Mouse (Mus musculus) E14TG2a.4 (cell line): Measurements from ENCODE around the gene Sestd1.

Source experiments
- CTCF ChIP-seq: conservative IDR thresholded peaks from 2 replicates; pipeline ENCODE4 v1.5.1; 2014; ENCODE audit warnings: low read length
- NANOG ChIP-seq: IDR thresholded peaks from 2 replicates; pipeline ENCODE4 v1.6.1; 2014; ENCODE audit warnings: borderline replicate concordance, low read length, mixed read lengths
- POU5F1 ChIP-seq: IDR thresholded peaks from 2 replicates; pipeline ENCODE4 v1.6.1; 2014; ENCODE audit warnings: low read length, borderline replicate concordance

DNA sequence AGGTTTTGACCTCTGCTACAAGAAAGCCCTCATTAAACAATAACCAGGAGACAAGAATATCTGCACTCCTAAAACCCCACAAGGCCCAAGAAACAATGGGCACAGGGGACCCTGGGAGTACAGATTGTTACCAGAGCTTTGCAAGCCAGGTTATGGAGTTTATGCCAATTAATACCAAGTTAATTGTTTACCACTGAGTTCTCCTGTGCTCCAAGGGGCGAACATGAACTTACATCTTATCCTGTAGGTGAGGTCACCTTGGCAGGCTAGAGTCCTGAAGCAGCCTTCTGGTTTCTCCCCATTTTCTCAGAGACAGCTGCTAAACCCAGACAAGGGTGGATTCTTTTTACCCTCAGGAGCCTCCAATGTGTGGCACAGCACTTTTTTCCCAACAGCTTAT is 32.0 kb downstream of the Sestd1 start:
- TF ChIP-seq CTCF (no peak), NANOG (no peak), POU5F1 (no peak)
